Mouse (Mus musculus): ENCODE measurements at regions not wholly inside any gene's neighbourhood (a gene's known extent, or its start where the extent isn't known, plus 50 kb on each side); places are given as distances from the start of the nearest gene placed in this dataset.

GRCm38 (mm10) chr3:147070972-147071371, 218.8 kb downstream of the Ttll7 start:
- Histone ChIP-seq H3K9ac (ENCODE audit: low read depth, low read length) (no peak overlapping the region), H3K4me3 (ENCODE audit: low read length) (no peak overlapping the region), H3K36me3 (ENCODE audit: control insufficient read depth, insufficient read depth, low read length) (no peaks in the 10 kb centered on the region), H3K9me3 (ENCODE audit: control insufficient read depth, low read length) (no peaks in the 10 kb centered on the region), H3K27me3 (replicated peaks; ENCODE audit: control insufficient read depth, insufficient read depth, low read length) (no peaks in the 10 kb centered on the region), H3K4me1 (ENCODE audit: control insufficient read depth, insufficient read depth, low read length) (no peaks in the 10 kb centered on the region), H3K27ac (ENCODE audit: low read length) (no peak overlapping the region), H3K4me2 (ENCODE audit: low read depth, low read length) (no peak overlapping the region)
- no peak for ATAC-seq
- WGBS, result 79% methylated on average over 2 of the region's 2 CpGs

- Histone ChIP-seq H3K27me3 (replicated peaks; ENCODE audit: control insufficient read depth, insufficient read depth, low read length) (no peaks in the 10 kb centered on the region), H3K36me3 (ENCODE audit: control insufficient read depth, insufficient read depth, low read length) (no peaks in the 10 kb centered on the region), H3K4me1 (ENCODE audit: control insufficient read depth, insufficient read depth, low read length) (no peaks in the 10 kb centered on the region), H3K4me3 (ENCODE audit: low read length) (no peak overlapping the region), H3K27ac (ENCODE audit: low read length) (no peak overlapping the region), H3K4me2 (ENCODE audit: low read depth, low read length) (no peak overlapping the region), H3K9me3 (ENCODE audit: control insufficient read depth, low read length) (no peaks in the 10 kb centered on the region), H3K9ac (ENCODE audit: low read depth, low read length) (no peak overlapping the region)
- WGBS, result 87% methylated on average over 3 of the region's 3 CpGs
- no peak for ATAC-seq
Observed at GRCm38 (mm10) chr3:147080197-147080596, 228.0 kb downstream of the Ttll7 start.

DNA sequence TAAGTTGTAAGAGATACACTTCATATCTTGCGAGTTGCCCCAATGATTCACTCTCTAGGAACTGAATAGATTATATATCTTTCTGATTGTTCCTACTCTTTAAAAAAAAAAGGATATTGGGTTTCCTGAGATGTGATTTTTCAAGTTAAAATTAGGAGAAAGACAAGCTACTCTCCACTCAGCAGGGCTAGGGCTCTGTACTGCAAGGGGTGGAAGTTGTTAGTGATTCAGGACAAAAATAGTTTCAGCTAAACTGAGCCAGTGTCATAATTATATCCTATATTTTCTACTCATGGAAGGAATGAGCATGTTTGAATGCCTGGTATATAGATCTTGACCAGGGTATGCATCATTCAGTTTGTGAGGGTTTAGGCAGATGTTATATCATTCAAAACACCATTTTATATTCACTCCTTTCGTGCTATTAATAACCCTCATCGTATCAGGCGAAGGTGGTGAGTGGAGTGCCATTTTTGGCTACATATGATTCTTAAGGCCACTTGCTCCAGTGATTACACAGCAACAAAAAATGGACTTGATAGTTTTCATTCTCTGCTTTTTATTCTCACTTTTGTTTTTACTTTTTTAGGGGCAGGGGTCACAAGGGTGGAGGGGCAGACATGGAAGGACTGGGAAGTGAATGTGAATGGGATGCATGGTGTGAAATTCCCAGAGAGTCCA, 228.7 kb downstream of the Ttll7 start:
- Histone ChIP-seq H3K9me3 (ENCODE audit: control insufficient read depth, low read length) (no peaks in the 10 kb centered on the region), H3K27ac (ENCODE audit: low read length) (no peak overlapping the region), H3K4me1 (ENCODE audit: control insufficient read depth, insufficient read depth, low read length) (no peaks in the 10 kb centered on the region), H3K36me3 (ENCODE audit: control insufficient read depth, insufficient read depth, low read length) (no peaks in the 10 kb centered on the region), H3K4me2 (ENCODE audit: low read depth, low read length) (no peak overlapping the region), H3K9ac (ENCODE audit: low read depth, low read length) (no peak overlapping the region), H3K27me3 (replicated peaks; ENCODE audit: control insufficient read depth, insufficient read depth, low read length) (no peaks in the 10 kb centered on the region), H3K4me3 (ENCODE audit: low read length) (no peak overlapping the region)
- ATAC-seq, result no peak
- 83% methylated on average over 4 of the region's 4 CpGs for WGBS

DNA sequence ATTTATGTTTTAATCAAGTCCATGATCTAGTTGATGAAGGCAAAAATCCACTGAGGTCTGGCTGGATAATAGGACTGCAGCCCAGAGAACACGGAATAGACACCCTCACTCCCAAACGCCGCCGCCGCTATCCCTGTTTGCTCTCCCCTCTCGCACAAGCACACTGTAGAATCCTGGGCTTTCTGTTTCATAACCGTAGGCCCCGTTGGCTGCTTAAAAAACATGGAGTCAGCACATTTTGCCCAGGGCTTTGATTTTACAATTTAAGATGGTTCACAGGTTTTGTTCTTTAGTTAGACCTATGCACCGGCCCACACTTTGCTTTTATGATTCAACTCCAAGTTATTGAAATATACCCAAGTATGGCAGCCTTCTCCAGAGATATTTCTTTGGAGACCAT, 229.6 kb downstream of the Ttll7 start:
- ATAC-seq, result no peak
- H3K9me3 ChIP-seq (ENCODE audit: control insufficient read depth, low read length), result no peaks in the 10 kb centered on the region
- no peak overlapping the region for H3K27ac ChIP-seq (ENCODE audit: low read length)
- no peaks in the 10 kb centered on the region for H3K27me3 ChIP-seq (replicated peaks; ENCODE audit: control insufficient read depth, insufficient read depth, low read length)
- WGBS, result 93% methylated on average over 9 of the region's 9 CpGs
- H3K9ac ChIP-seq (ENCODE audit: low read depth, low read length), result no peak overlapping the region
- H3K4me2 ChIP-seq (ENCODE audit: low read depth, low read length), result no peak overlapping the region
- H3K4me3 ChIP-seq (ENCODE audit: low read length), result no peak overlapping the region
- H3K4me1 ChIP-seq (ENCODE audit: control insufficient read depth, insufficient read depth, low read length), result no peaks in the 10 kb centered on the region
- H3K36me3 ChIP-seq (ENCODE audit: control insufficient read depth, insufficient read depth, low read length), result no peaks in the 10 kb centered on the region

- no peaks in the 10 kb centered on the region for H3K36me3 ChIP-seq (ENCODE audit: control insufficient read depth, insufficient read depth, low read length)
- no peak overlapping the region for H3K4me3 ChIP-seq (ENCODE audit: low read length)
- no peak overlapping the region for H3K4me2 ChIP-seq (ENCODE audit: low read depth, low read length)
- no peaks in the 10 kb centered on the region for H3K9me3 ChIP-seq (ENCODE audit: control insufficient read depth, low read length)
- no peaks in the 10 kb centered on the region for H3K4me1 ChIP-seq (ENCODE audit: control insufficient read depth, insufficient read depth, low read length)
- WGBS, result 62% methylated on average over 7 of the region's 7 CpGs
- no peak overlapping the region for H3K9ac ChIP-seq (ENCODE audit: low read depth, low read length)
- no peaks in the 10 kb centered on the region for H3K27me3 ChIP-seq (replicated peaks; ENCODE audit: control insufficient read depth, insufficient read depth, low read length)
- H3K27ac ChIP-seq (ENCODE audit: low read length), result no peak overlapping the region
- no peak for ATAC-seq
Observed at GRCm38 (mm10) chr3:147082255-147082943, 230.2 kb downstream of the Ttll7 start.

DNA sequence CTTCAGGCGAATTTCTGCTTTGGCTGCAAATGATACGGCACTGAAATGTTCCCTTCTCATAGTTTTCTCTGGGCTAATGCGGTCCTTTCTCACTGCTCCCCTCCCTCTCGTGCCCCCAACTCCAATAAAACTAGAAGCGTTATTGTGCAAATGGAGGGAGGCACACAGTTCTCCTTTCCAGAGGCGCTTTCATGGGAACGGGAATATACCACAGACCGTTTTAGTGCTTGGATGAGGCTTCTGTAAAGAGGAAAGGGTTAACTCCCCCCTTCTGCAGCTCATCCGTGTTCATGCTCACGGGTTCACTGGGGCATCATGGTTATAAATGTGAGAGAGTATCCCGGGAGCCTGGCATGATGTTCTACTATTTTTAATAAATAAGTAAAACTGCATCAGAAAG, 231.2 kb downstream of the Ttll7 start:
- WGBS, result 61% methylated on average over 11 of the region's 11 CpGs
- H3K4me1 ChIP-seq (ENCODE audit: control insufficient read depth, insufficient read depth, low read length), result no peaks in the 10 kb centered on the region
- no peak overlapping the region for H3K9ac ChIP-seq (ENCODE audit: low read depth, low read length)
- H3K36me3 ChIP-seq (ENCODE audit: control insufficient read depth, insufficient read depth, low read length), result no peaks in the 10 kb centered on the region
- H3K4me2 ChIP-seq (ENCODE audit: low read depth, low read length), result no peak overlapping the region
- no peak for ATAC-seq
- no peak overlapping the region for H3K4me3 ChIP-seq (ENCODE audit: low read length)
- no peak overlapping the region for H3K27ac ChIP-seq (ENCODE audit: low read length)
- no peaks in the 10 kb centered on the region for H3K9me3 ChIP-seq (ENCODE audit: control insufficient read depth, low read length)
- H3K27me3 ChIP-seq (replicated peaks; ENCODE audit: control insufficient read depth, insufficient read depth, low read length), result no peaks in the 10 kb centered on the region

- no peak overlapping the region for H3K4me3 ChIP-seq (ENCODE audit: low read length)
- H3K27ac ChIP-seq (ENCODE audit: low read length), result no peak overlapping the region
- no peaks in the 10 kb centered on the region for H3K4me1 ChIP-seq (ENCODE audit: control insufficient read depth, insufficient read depth, low read length)
- no peak overlapping the region for H3K9ac ChIP-seq (ENCODE audit: low read depth, low read length)
- no peaks in the 10 kb centered on the region for H3K27me3 ChIP-seq (replicated peaks; ENCODE audit: control insufficient read depth, insufficient read depth, low read length)
- no peaks in the 10 kb centered on the region for H3K9me3 ChIP-seq (ENCODE audit: control insufficient read depth, low read length)
- no peak for ATAC-seq
- no peaks in the 10 kb centered on the region for H3K36me3 ChIP-seq (ENCODE audit: control insufficient read depth, insufficient read depth, low read length)
- 85% methylated on average over 4 of the region's 4 CpGs for WGBS
- H3K4me2 ChIP-seq (ENCODE audit: low read depth, low read length), result no peak overlapping the region
Observed at GRCm38 (mm10) chr3:147083823-147084222, 231.7 kb downstream of the Ttll7 start.

DNA sequence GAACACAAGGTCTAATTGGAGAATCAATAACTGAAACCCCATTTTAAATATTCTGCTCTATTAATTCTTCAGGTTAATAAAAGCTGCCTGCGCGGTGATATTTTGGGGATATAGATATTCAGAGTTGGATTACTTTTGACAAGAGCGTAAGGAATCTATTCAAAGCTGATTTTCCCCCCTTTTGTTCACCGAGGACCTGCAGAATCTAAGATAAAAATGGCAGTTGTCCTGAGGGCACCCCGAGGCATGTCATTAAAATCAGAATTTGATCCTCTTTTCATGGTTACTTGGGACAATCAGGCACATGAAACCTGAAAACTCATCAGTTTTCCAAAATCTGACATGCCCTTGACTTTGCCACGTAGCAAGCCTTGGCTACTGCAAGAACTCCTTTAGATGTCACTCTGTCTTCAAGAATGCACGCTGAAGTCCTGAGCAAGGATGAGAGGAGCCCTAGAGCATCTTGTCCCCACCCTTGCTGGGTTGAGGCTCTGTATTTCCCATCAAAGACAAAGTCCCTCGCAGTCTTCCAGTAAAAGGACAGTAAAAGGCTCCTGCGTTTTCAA, 232.5 kb downstream of the Ttll7 start:
- no peaks in the 10 kb centered on the region for H3K9me3 ChIP-seq (ENCODE audit: control insufficient read depth, low read length)
- H3K27me3 ChIP-seq (replicated peaks; ENCODE audit: control insufficient read depth, insufficient read depth, low read length), result no peaks in the 10 kb centered on the region
- no peak for ATAC-seq
- H3K4me2 ChIP-seq (ENCODE audit: low read depth, low read length), result no peak overlapping the region
- no peak overlapping the region for H3K27ac ChIP-seq (ENCODE audit: low read length)
- no peaks in the 10 kb centered on the region for H3K4me1 ChIP-seq (ENCODE audit: control insufficient read depth, insufficient read depth, low read length)
- H3K36me3 ChIP-seq (ENCODE audit: control insufficient read depth, insufficient read depth, low read length), result no peaks in the 10 kb centered on the region
- H3K4me3 ChIP-seq (ENCODE audit: low read length), result no peak overlapping the region
- no peak overlapping the region for H3K9ac ChIP-seq (ENCODE audit: low read depth, low read length)
- 72% methylated on average over 9 of the region's 9 CpGs for WGBS

GRCm38 (mm10) chr3:147088171-147088570, 236.0 kb downstream of the Ttll7 start:
- Histone ChIP-seq H3K9me3 (ENCODE audit: control insufficient read depth, low read length) (no peaks in the 10 kb centered on the region), H3K4me1 (ENCODE audit: control insufficient read depth, insufficient read depth, low read length) (no peaks in the 10 kb centered on the region), H3K27me3 (replicated peaks; ENCODE audit: control insufficient read depth, insufficient read depth, low read length) (no peaks in the 10 kb centered on the region), H3K4me2 (ENCODE audit: low read depth, low read length) (no peak overlapping the region), H3K36me3 (ENCODE audit: control insufficient read depth, insufficient read depth, low read length) (no peaks in the 10 kb centered on the region), H3K27ac (ENCODE audit: low read length) (no peak overlapping the region), H3K4me3 (ENCODE audit: low read length) (no peak overlapping the region), H3K9ac (ENCODE audit: low read depth, low read length) (no peak overlapping the region)
- WGBS, result 81% methylated on average over 6 of the region's 6 CpGs
- no peak for ATAC-seq

Data from intestine, embryonic 16.5 days (tissue).